Mouse (Mus musculus) right cerebral cortex, postnatal 14 days (tissue): ENCODE measurements around the gene Atad3a.

Source experiments
- DNase-seq: peaks from one replicate; pipeline ENCODE4 v3.0.0; 2022

Atad3a gene

DNA sequence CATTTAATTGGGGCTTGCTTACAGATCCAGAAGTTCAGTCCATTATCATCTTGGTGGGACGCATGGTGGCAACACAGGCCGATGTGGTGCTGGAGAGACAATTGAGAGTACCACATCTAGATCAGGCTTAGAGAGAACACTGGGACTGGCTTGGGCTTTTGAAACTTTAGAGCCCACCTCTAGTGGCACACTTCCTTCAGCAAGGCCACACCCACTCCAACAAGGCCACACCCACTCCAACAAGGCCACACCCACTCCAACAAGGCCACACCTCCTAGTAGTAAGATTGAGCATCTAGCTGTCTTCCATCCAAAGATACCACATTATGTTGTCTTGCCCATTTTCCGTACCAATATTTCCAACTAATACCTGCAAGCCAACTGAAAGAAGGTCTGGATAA lies 68.5 kb downstream of the Atad3a start:
- no peak for DNase-seq
